Comparison of ENCODE assay signal across 16 mouse cellular contexts in genomic region chr6:83939492-83939891, GRCm38 (mm10).
"Had no signal": no experiment of that assay in that cellular context is flagged by ENCODE, and none has a peak within 500 bp of the region (broad histone marks: within the 10 kb centered on the region; RNA-seq: fewer than 3 reads in every experiment).

No protein-coding gene starts in this region.

- H3K4me3 ChIP-seq: neural tube, embryonic 13.5 days; neural tube, embryonic 15.5 days; stomach, embryonic 15.5 days had no signal

- DNase-seq: retina, postnatal 1 day; right cerebral cortex, adult 18-20 months; right cerebral cortex, postnatal 14 days; right cerebral cortex, postnatal 25 days; right cerebral cortex, postnatal 4 days; spleen, adult 18-20 months; thymus, adult 18-20 months; thymus, adult 2 months; thymus, postnatal 14 days; thymus, postnatal 25 days; thymus, postnatal 36 days; thymus, postnatal 4 days had no signal

- H3K9me3 ChIP-seq: neural tube, embryonic 13.5 days; neural tube, embryonic 15.5 days; stomach, embryonic 15.5 days had no signal

- H3K27ac ChIP-seq: neural tube, embryonic 13.5 days; neural tube, embryonic 15.5 days; stomach, embryonic 15.5 days; stomach, postnatal 0 days had no signal

- H3K4me1 ChIP-seq: neural tube, embryonic 13.5 days; neural tube, embryonic 15.5 days; stomach, embryonic 15.5 days had no signal

- H3K9ac ChIP-seq: neural tube, embryonic 13.5 days; neural tube, embryonic 15.5 days; stomach, embryonic 15.5 days had no signal

- H3K27me3 ChIP-seq: neural tube, embryonic 13.5 days; neural tube, embryonic 15.5 days; stomach, embryonic 15.5 days had no signal
